Comparison of ENCODE assay signal across 9 mouse cellular contexts in genomic region chr11:74376847-74377246, GRCm38 (mm10). TPM values are rescaled to one million over a fixed set of nuclear protein-coding genes. Genes with fewer than 3 reads are reported as not detected.
DNase-seq lines count a peak whose midpoint lies in the region; ATAC-seq and TF ChIP-seq lines count a peak whose summit lies in the region.
"Had no signal": no experiment of that assay in that cellular context is flagged by ENCODE, and none has a peak within 500 bp of the region (broad histone marks: within the 10 kb centered on the region; RNA-seq: fewer than 3 reads in every experiment).

No protein-coding gene starts in this region.

- ATAC-seq in G1E (ENCODE audit: extremely low read depth, insufficient number of reproducible peaks, low FRiP score, poor library complexity, severe bottlenecking) = peak; percentile 52; the same call in 1 of the 2 replicates
- ATAC-seq in granulocyte monocyte progenitor cell, adult 5-6 weeks (replicated peaks; ENCODE audit: poor library complexity, severe bottlenecking) = peak; percentile 42
- ATAC-seq in kidney, embryonic 15.5 days (replicated peaks; ENCODE audit: low FRiP score) = 0 out of 2 replicates have a peak, but pooled peaks have one; percentile 33
- ATAC-seq in liver, embryonic 14.5 days (ENCODE audit: insufficient read depth) = no peak

- H3K9ac ChIP-seq in kidney, embryonic 15.5 days = no peak overlapping the region
- H3K9ac ChIP-seq in liver, embryonic 14.5 days (replicated peaks) = no peak overlapping the region

- 70% methylated on average over 3 of the region's 3 CpGs for WGBS in kidney, embryonic 15.5 days
- WGBS in liver, embryonic 14.5 days (ENCODE audit: insufficient replicate concordance) = 69% methylated on average over 3 of the region's 3 CpGs

- no peak overlapping the region for H3ac ChIP-seq in C2C12 (ENCODE audit: control insufficient read depth, insufficient read length, low read depth)

- no peak for DNase-seq in G1E (ENCODE audit: low spot score)
- DNase-seq in cerebellum, postnatal 14 days = peak; percentile 82 to 85
- no peak for DNase-seq in liver, embryonic 14.5 days (ENCODE audit: low read depth in 3 of 3, low spot score in 3 of 3)
- peak; percentile 68 for DNase-seq in retina, embryonic 14.5 days (ENCODE audit: low spot score)

- H3K27me3 ChIP-seq in C2C12 (ENCODE audit: control insufficient read depth, insufficient read depth, insufficient read length) (peaks cover 45% of the 10 kb centered on the region), G1E (ENCODE audit: insufficient read depth, low read length) (peaks cover 24% of the 10 kb centered on the region)
- H3K27me3 ChIP-seq in kidney, embryonic 15.5 days = no peaks in the 10 kb centered on the region
- no peaks in the 10 kb centered on the region for H3K27me3 ChIP-seq in liver, embryonic 14.5 days (ENCODE audit: control insufficient read depth, insufficient read depth, low read length)

- H3K79me3 ChIP-seq in C2C12 (ENCODE audit: low read depth) = no peaks in the 10 kb centered on the region

- H3K9me3 ChIP-seq in G1E (replicated peaks) = no peaks in the 10 kb centered on the region
- H3K9me3 ChIP-seq in kidney, embryonic 15.5 days (replicated peaks) = no peaks in the 10 kb centered on the region
- no peaks in the 10 kb centered on the region for H3K9me3 ChIP-seq in liver, embryonic 14.5 days (ENCODE audit: control insufficient read depth, low read length)

- H3K4me3 ChIP-seq in C2C12 (ENCODE audit: insufficient read depth, poor library complexity, severe bottlenecking) = no peak overlapping the region
- no peak overlapping the region for H3K4me3 ChIP-seq in G1E (ENCODE audit: low read depth, low read length)
- H3K4me3 ChIP-seq in kidney, embryonic 15.5 days (replicated peaks) = no peak overlapping the region
- H3K4me3 ChIP-seq in liver, embryonic 14.5 days (ENCODE audit: insufficient read depth in 1 of 2, low read depth in 2 of 2, low read length in 2 of 2) = no peak overlapping the region

- H3K79me2 ChIP-seq in C2C12 (ENCODE audit: control insufficient read depth, insufficient read depth) = no peaks in the 10 kb centered on the region

- H3K27ac ChIP-seq in kidney, embryonic 15.5 days = no peak overlapping the region
- no peak overlapping the region for H3K27ac ChIP-seq in liver, embryonic 14.5 days

- H3K36me3 ChIP-seq in C2C12 (ENCODE audit: control insufficient read depth, insufficient read depth) = no peaks in the 10 kb centered on the region
- no peaks in the 10 kb centered on the region for H3K36me3 ChIP-seq in G1E (replicated peaks)
- H3K36me3 ChIP-seq in kidney, embryonic 15.5 days = no peaks in the 10 kb centered on the region
- no peaks in the 10 kb centered on the region for H3K36me3 ChIP-seq in liver, embryonic 14.5 days (replicated peaks; ENCODE audit: control insufficient read depth, insufficient read depth, low read depth)

- no peak overlapping the region for H3K4me2 ChIP-seq in kidney, embryonic 15.5 days
- H3K4me2 ChIP-seq in liver, embryonic 14.5 days (ENCODE audit: low read depth) = no peak overlapping the region

- TF ChIP-seq CTCF in C2C12 (IDR thresholded peaks at IDR 0.05; ENCODE audit: control insufficient read depth, insufficient read depth, insufficient read length) (peak; percentile 77), G1E (IDR thresholded peaks at IDR 0.05; ENCODE audit: low read depth, low read length) (peak; percentile 59)
- peak; percentile 65 for TF ChIP-seq CTCF in liver, embryonic 14.5 days (IDR thresholded peaks at IDR 0.05; ENCODE audit: low read depth)

- peaks cover 6% of the 10 kb centered on the region; the same call in 1 of the 2 replicates for H3K4me1 ChIP-seq in G1E (ENCODE audit: insufficient read depth, low read depth, low read length)
- no peaks in the 10 kb centered on the region for H3K4me1 ChIP-seq in kidney, embryonic 15.5 days
- H3K4me1 ChIP-seq in liver, embryonic 14.5 days (replicated peaks; ENCODE audit: control insufficient read depth in 2 of 2, insufficient read depth in 2 of 2, low read length in 1 of 2) = no peaks in the 10 kb centered on the region

- TF ChIP-seq EP300 in liver, embryonic 14.5 days (IDR thresholded peaks at IDR 0.05; ENCODE audit: low read depth) = no peak

TF ChIP-seq in C2C12, 6 proteins besides CTCF, POLR2A, EP300 and RAD21:
- TF ChIP-seq MYOD1 (IDR thresholded peaks at IDR 0.05; ENCODE audit: control insufficient read depth, insufficient read length, low read depth) = no peak

RNA-seq across cellular contexts. Expression of gene Olfr412, which starts 15.0 kb away (rescaled TPM):
- polyA plus RNA-seq in C2C12 (2012; fragmentation: generic; extraction: Trizol) = not detected
- not detected in 2 replicates for total RNA-seq in G1E (2014; fragmentation: Nextera tagmentation)
- 0.12 and 0.22 TPM in 2 replicates for total RNA-seq in G1E (2017)
- polyA plus RNA-seq in G1E (2012) = not detected in 2 replicates
- not detected in 2 replicates for total RNA-seq in granulocyte monocyte progenitor cell, adult 5-6 weeks (2014; fragmentation: Nextera tagmentation)
- not detected in 2 replicates for total RNA-seq in granulocyte monocyte progenitor cell, adult 5-6 weeks (2017)
- polyA plus RNA-seq in kidney, embryonic 15.5 days (2015; fragmentation: Nextera tagmentation; extraction: Ambion mirVana) = not detected in 2 replicates
- polyA plus RNA-seq in liver, embryonic 14.5 days (2012; rRNA removed) = not detected in 2 replicates
- not detected in 2 replicates for polyA plus RNA-seq in liver, embryonic 14.5 days (2014; fragmentation: Nextera tagmentation; extraction: Ambion mirVana)
- polyA plus RNA-seq: large intestine, adult 2 months; stomach, embryonic 14.5 days had no signal

RNA-seq across cellular contexts. Expression of gene Olfr411, which starts 24.4 kb away (rescaled TPM):
- polyA plus RNA-seq in C2C12 (2012; fragmentation: generic; extraction: Trizol) (not detected), G1E (2012) (not detected in 2 replicates)
- total RNA-seq in G1E (2014; fragmentation: Nextera tagmentation) (not detected in 2 replicates), G1E (2017) (0.22 TPM in 1 of 2 replicates, not detected in the other)
- not detected in 2 replicates for total RNA-seq in granulocyte monocyte progenitor cell, adult 5-6 weeks (2014; fragmentation: Nextera tagmentation)
- not detected in 2 replicates for total RNA-seq in granulocyte monocyte progenitor cell, adult 5-6 weeks (2017)
- not detected in 2 replicates for polyA plus RNA-seq in kidney, embryonic 15.5 days (2015; fragmentation: Nextera tagmentation; extraction: Ambion mirVana)
- not detected in 2 replicates for polyA plus RNA-seq in liver, embryonic 14.5 days (2012; rRNA removed)
- polyA plus RNA-seq in liver, embryonic 14.5 days (2014; fragmentation: Nextera tagmentation; extraction: Ambion mirVana) = not detected in 2 replicates
- polyA plus RNA-seq: large intestine, adult 2 months; stomach, embryonic 14.5 days had no signal

RNA-seq across cellular contexts. Expression of gene Olfr410, which starts 39.0 kb away (rescaled TPM):
- polyA plus RNA-seq in C2C12 (2012; fragmentation: generic; extraction: Trizol) (not detected), G1E (2012) (not detected in 2 replicates)
- total RNA-seq in G1E (2014; fragmentation: Nextera tagmentation) (not detected in 2 replicates), G1E (2017) (under 0.01 and 0.11 TPM in 2 replicates)
- not detected in 2 replicates for total RNA-seq in granulocyte monocyte progenitor cell, adult 5-6 weeks (2014; fragmentation: Nextera tagmentation)
- total RNA-seq in granulocyte monocyte progenitor cell, adult 5-6 weeks (2017) = not detected in 2 replicates
- polyA plus RNA-seq in kidney, embryonic 15.5 days (2015; fragmentation: Nextera tagmentation; extraction: Ambion mirVana) = not detected in 2 replicates
- polyA plus RNA-seq in liver, embryonic 14.5 days (2012; rRNA removed) = not detected in 2 replicates
- polyA plus RNA-seq in liver, embryonic 14.5 days (2014; fragmentation: Nextera tagmentation; extraction: Ambion mirVana) = not detected in 2 replicates
- polyA plus RNA-seq: large intestine, adult 2 months; stomach, embryonic 14.5 days had no signal

Comparison
In these comparisons a context has a peak if more than half of its experiments do, and no peak if none do; other contexts are left out.
1. DNase-seq: peak in cerebellum, postnatal 14 days (2 of 2) and retina, embryonic 14.5 days (single experiment); none in G1E (single experiment) and liver, embryonic 14.5 days (0 of 3).
2. Peak in every context shown above with its lines, with median percentiles within 50 percentile points of each other: CTCF ChIP-seq.